Mouse (Mus musculus) CH12.LX (cell line): Measurements from ENCODE around the gene Max. TPM values are rescaled to one million over a fixed set of nuclear protein-coding genes. Genes with fewer than 3 reads are reported as not detected.

Experiments
- DNase-seq: peaks from one replicate; pipeline ENCODE4 v3.0.0-alpha.2; 2013; ENCODE audit errors: extremely low read depth
- H3K27ac ChIP-seq: 2 replicates; pipeline ENCODE4 v1.5.1; 2012; ENCODE audit warnings: low read depth, mild to moderate bottlenecking, control low read depth, moderate library complexity; ENCODE audit not compliant: insufficient read depth
- H3K27me3 ChIP-seq: replicated peaks from 2 replicates; pipeline ENCODE3; 2012; ENCODE audit warnings: inconsistent platforms
- H3K36me3 ChIP-seq, 2 experiments: replicated peaks in 1 of 2; 2 replicates each; pipeline versions ENCODE3 to v1.6.1; 2012; ENCODE audit warnings: inconsistent platforms in 1 of 2, low read length in 1 of 2, mild to moderate bottlenecking in 1 of 2, mixed read lengths in 1 of 2, moderate library complexity in 1 of 2; ENCODE audit not compliant: control insufficient read depth in 1 of 2, insufficient read depth in 1 of 2
- H3K4me1 ChIP-seq, 2 experiments: 2 replicates each; pipeline ENCODE4 v1.6.1; 2012; ENCODE audit warnings: inconsistent platforms in 1 of 2, moderate library complexity in 1 of 2; ENCODE audit not compliant: insufficient read depth in 2 of 2, control insufficient read depth in 1 of 2
- H3K4me2 ChIP-seq: 2 replicates; pipeline ENCODE4 v1.6.1; 2012; ENCODE audit warnings: low read depth, mild to moderate bottlenecking, control low read depth; ENCODE audit not compliant: poor library complexity, insufficient read depth, severe bottlenecking
- H3K4me3 ChIP-seq, 3 experiments: fragments of 150-350 bp in 1 of 3; sonication (generic) in 1 of 3; replicated peaks in 1 of 3; 2 replicates each; pipeline versions ENCODE3 to v1.5.1; 2011 to 2012; ENCODE audit warnings: low read depth in 2 of 3, low read length in 2 of 3, mild to moderate bottlenecking in 2 of 3, moderate library complexity in 2 of 3, control low read depth in 1 of 3, improper control_type of control experiment in 1 of 3, inconsistent platforms in 1 of 3, mixed read lengths in 1 of 3; ENCODE audit not compliant: poor library complexity in 1 of 3
- H3K79me2 ChIP-seq: replicated peaks from 2 replicates; pipeline ENCODE4 v1.6.1; 2012; ENCODE audit warnings: mild to moderate bottlenecking, moderate library complexity; ENCODE audit not compliant: control insufficient read depth, poor library complexity, insufficient read depth, severe bottlenecking; ENCODE audit errors: extremely low read depth
- H3K9ac ChIP-seq: 2 replicates; pipeline ENCODE4 v1.6.1; 2012; ENCODE audit warnings: low read depth, mild to moderate bottlenecking, control low read depth, moderate library complexity; ENCODE audit not compliant: insufficient read depth
- H3K9me3 ChIP-seq: replicated peaks from 2 replicates; pipeline ENCODE3; 2012; ENCODE audit warnings: low read length, inconsistent platforms, mixed read lengths
- BHLHE40 ChIP-seq: IDR thresholded peaks from 2 replicates; pipeline ENCODE4 v1.6.1; 2011; ENCODE audit warnings: mild to moderate bottlenecking, low read depth, low read length, improper control_type of control experiment
- E2F4 ChIP-seq: IDR thresholded peaks from 2 replicates; pipeline ENCODE4 v1.6.1; 2011; ENCODE audit warnings: low read depth, low read length, improper control_type of control experiment; ENCODE audit not compliant: insufficient replicate concordance
- GABPA ChIP-seq: IDR thresholded peaks from 2 replicates; pipeline ENCODE4 v1.6.1; 2012; ENCODE audit warnings: low read depth, low read length, improper control_type of control experiment, inconsistent platforms; ENCODE audit not compliant: insufficient replicate concordance
- HCFC1 ChIP-seq: IDR thresholded peaks from 2 replicates; pipeline ENCODE4 v1.6.1; 2012; ENCODE audit warnings: low read depth, mild to moderate bottlenecking, inconsistent platforms, low read length, improper control_type of control experiment
- IRF4 ChIP-seq: IDR thresholded peaks from 2 replicates; pipeline ENCODE4 v1.6.1; 2014; ENCODE audit warnings: low read depth, mild to moderate bottlenecking, inconsistent platforms, low read length, improper control_type of control experiment
- JUN ChIP-seq: IDR thresholded peaks from 2 replicates; pipeline ENCODE4 v1.6.1; 2011; ENCODE audit warnings: low read depth, mild to moderate bottlenecking, low read length, improper control_type of control experiment, moderate library complexity; ENCODE audit not compliant: insufficient read depth
- JUND ChIP-seq: conservative IDR thresholded peaks from 2 replicates; pipeline ENCODE4 v1.6.1; 2011; ENCODE audit warnings: low read depth, low read length, improper control_type of control experiment
- MAX ChIP-seq: IDR thresholded peaks from 2 replicates; pipeline ENCODE4 v1.6.1; 2011; ENCODE audit warnings: low read length, improper control_type of control experiment
- MAZ ChIP-seq: IDR thresholded peaks from 2 replicates; pipeline ENCODE4 v1.6.1; 2012; ENCODE audit warnings: low read depth, mild to moderate bottlenecking, inconsistent platforms, low read length, improper control_type of control experiment, moderate library complexity
- MEF2A ChIP-seq: IDR thresholded peaks from 2 replicates; pipeline ENCODE4 v1.6.1; 2014; ENCODE audit warnings: low read depth, mild to moderate bottlenecking, inconsistent platforms, low read length, improper control_type of control experiment, borderline replicate concordance
- MXI1 ChIP-seq: IDR thresholded peaks from 2 replicates; pipeline ENCODE4 v1.6.1; 2011; ENCODE audit warnings: mild to moderate bottlenecking, low read depth, low read length, improper control_type of control experiment
- NRF1 ChIP-seq: IDR thresholded peaks from 2 replicates; pipeline ENCODE4 v1.6.1; 2014; ENCODE audit warnings: low read depth, mild to moderate bottlenecking, inconsistent platforms, low read length, improper control_type of control experiment, moderate library complexity
- PAX5 ChIP-seq: IDR thresholded peaks from 2 replicates; pipeline ENCODE4 v1.6.1; 2012; ENCODE audit warnings: low read length, inconsistent platforms, mixed read lengths
- POLR2AphosphoS2 ChIP-seq: IDR thresholded peaks from 2 replicates; pipeline ENCODE4 v1.6.1; 2011; ENCODE audit warnings: low read depth, low read length, improper control_type of control experiment
- RAD21 ChIP-seq: IDR thresholded peaks from 2 replicates; pipeline ENCODE4 v1.6.1; 2011; ENCODE audit warnings: low read depth, mild to moderate bottlenecking, low read length, improper control_type of control experiment, moderate library complexity
- SIN3A ChIP-seq: IDR thresholded peaks from 2 replicates; pipeline ENCODE4 v1.6.1; 2012; ENCODE audit warnings: low read length, improper control_type of control experiment, inconsistent platforms
- TBP ChIP-seq: conservative IDR thresholded peaks from 2 replicates; pipeline ENCODE4 v1.6.1; 2011; ENCODE audit warnings: low read depth, low read length, improper control_type of control experiment
- TCF12 ChIP-seq: IDR thresholded peaks from 2 replicates; pipeline ENCODE4 v1.6.1; 2014; ENCODE audit warnings: low read depth, mild to moderate bottlenecking, inconsistent platforms, low read length, improper control_type of control experiment
- UBTF ChIP-seq: IDR thresholded peaks from 2 replicates; pipeline ENCODE4 v1.6.1; 2012; ENCODE audit warnings: low read depth, mild to moderate bottlenecking, inconsistent platforms, low read length, improper control_type of control experiment, moderate library complexity
- USF1 ChIP-seq: IDR thresholded peaks from 2 replicates; pipeline ENCODE4 v1.6.1; 2014; ENCODE audit warnings: low read depth, mild to moderate bottlenecking, inconsistent platforms, low read length, improper control_type of control experiment
- ZKSCAN1 ChIP-seq: IDR thresholded peaks from 2 replicates; pipeline ENCODE4 v1.6.1; 2012; ENCODE audit warnings: low read depth, inconsistent platforms, low read length, improper control_type of control experiment, borderline replicate concordance
- ZNF384 ChIP-seq: IDR thresholded peaks from 2 replicates; pipeline ENCODE4 v1.6.1; 2012; ENCODE audit warnings: low read depth, low read length, improper control_type of control experiment, inconsistent platforms
- dilution Hi-C: fragments of 300-500 bp; cut with MboI; formaldehyde crosslinking; loops from 2 replicates; pipeline ENCODE4 v1.14.3; 2020; ENCODE audit warnings: low sequenced_read_pairs; ENCODE audit not compliant: extremely low pct_unique_long_range_greater_than_20kb, extremely low pct_ligation_motif_present
- in situ Hi-C: fragments of 300-500 bp; cut with MboI; formaldehyde crosslinking; loops from 3 replicates; pipeline ENCODE4 v1.14.3; 2019; ENCODE audit warnings: low sequenced_read_pairs, low pct_ligation_motif_present, low pct_unique_long_range_greater_than_20kb, mixed read lengths
- polyA plus RNA-seq: library from polyadenylated mRNA; unstranded; fragments of >175 nt; gene quantifications from 2 replicates; pipeline ENCODE4 v1.2.1, GENCODE M21; 2012; ENCODE audit warnings: low read depth; ENCODE audit not compliant: insufficient read length
- total RNA-seq, 2 experiments: library from RNA; depleted of rRNA; stranded (reverse); fragments of 300-350 nt in 1 of 2; fragments of >200 nt in 1 of 2; gene quantifications; 2 replicates each; pipeline ENCODE4 v1.2.3; 2012 to 2014

Gene Max
- total and polyA plus RNA-seq, 3 experiments: 23.9 to 128 (median 69.6) TPM

DNA sequence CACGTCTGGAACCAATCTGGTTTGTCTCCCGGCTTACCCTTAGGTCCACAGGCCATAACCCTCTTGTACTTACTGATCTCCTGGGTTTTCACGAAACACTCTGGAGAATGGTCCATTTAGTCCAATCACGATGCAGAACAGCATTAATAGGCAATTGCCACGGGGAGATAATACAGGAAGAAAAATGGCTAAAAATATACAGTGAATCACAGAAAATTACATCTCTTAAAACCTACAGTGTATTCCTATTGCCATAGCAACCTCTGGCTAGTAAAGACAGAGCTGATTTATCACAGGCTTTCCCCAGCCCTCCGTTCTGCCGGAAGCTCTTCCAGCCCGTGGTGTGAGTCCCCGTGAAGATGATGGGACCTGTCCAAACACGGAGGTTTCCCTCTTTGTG, 42.9 kb upstream of the Max start:
- in situ Hi-C loops: loop anchor here (5.0 kb wide), 1 partner anchor 237 kb away; no protein-coding TSS in a partner anchor
- TF ChIP-seq MXI1 (no peak), ZNF384 (no peak), MAX (no peak), SIN3A (no peak), HCFC1 (no peak), NRF1 (no peak), JUND (no peak), TBP (no peak), JUN (no peak), MAZ (no peak), PAX5 (no peak)
- TF ChIP-seq, all 38 proteins: peak for 0
- no peak overlapping the region for H3K4me3 ChIP-seq
- H3K79me2 ChIP-seq: no peaks in the 10 kb centered on the region
- no peaks in the 10 kb centered on the region for H3K27me3 ChIP-seq
- no peak for DNase-seq
- H3K9ac ChIP-seq: no peak overlapping the region
- no peak overlapping the region for H3K27ac ChIP-seq
- H3K4me2 ChIP-seq: no peak overlapping the region
- H3K4me1 ChIP-seq: peaks cover 14 to 38% of the 10 kb centered on the region in 2 experiments
- no peaks in the 10 kb centered on the region for H3K36me3 ChIP-seq
- no peaks in the 10 kb centered on the region for H3K9me3 ChIP-seq
- dilution Hi-C loops: no loop called here

DNA sequence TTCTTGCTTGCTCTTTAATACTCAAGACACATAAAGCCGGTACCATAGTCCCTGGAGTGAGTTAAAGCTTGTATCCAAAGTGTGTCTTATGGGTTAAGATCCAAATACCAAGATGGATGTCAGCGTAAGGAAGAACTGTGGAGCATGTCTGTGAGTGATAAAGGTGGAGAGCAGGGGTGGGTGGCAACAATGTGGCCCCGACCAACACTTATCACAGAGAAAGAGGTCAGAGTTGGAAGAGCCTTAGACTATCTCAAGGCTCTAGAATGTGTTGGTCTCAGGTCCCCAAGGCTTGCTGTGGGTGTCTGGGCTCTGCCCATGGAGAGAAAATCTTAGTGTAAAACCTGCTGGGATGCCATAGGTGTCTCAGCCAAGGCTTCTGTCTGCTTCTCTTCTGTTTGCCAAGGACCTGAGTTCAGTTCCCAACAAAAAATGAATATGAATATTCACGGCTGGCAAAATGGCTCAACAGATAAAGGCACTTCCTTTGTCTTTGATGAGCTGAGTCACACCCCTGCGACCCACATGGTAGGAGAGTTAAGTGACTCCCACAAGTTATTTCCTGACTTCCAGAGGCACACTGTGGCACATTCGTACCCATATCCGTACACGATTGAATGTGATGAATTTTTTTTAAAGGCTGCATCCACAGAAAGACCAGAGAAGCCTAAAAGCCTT, 40.7 kb upstream of the Max start:
- no peaks in the 10 kb centered on the region for H3K27me3 ChIP-seq
- H3K9me3 ChIP-seq: no peaks in the 10 kb centered on the region
- no peak for TF ChIP-seq MEF2A
- no peak for TF ChIP-seq SIN3A
- no peak for TF ChIP-seq E2F4
- TF ChIP-seq TCF12: no peak
- no peak for TF ChIP-seq IRF4
- TF ChIP-seq POLR2AphosphoS2: no peak
- no peak for TF ChIP-seq MXI1
- TF ChIP-seq GABPA: no peak
- TF ChIP-seq NRF1: no peak
- TF ChIP-seq PAX5: no peak
- TF ChIP-seq BHLHE40: no peak
- no peak for TF ChIP-seq USF1
- no peak for TF ChIP-seq RAD21
- no peak for TF ChIP-seq ZKSCAN1
- TF ChIP-seq UBTF: no peak
- in situ Hi-C loops (loop anchor here (5.0 kb wide), 1 partner anchor 240 kb away; no protein-coding TSS in a partner anchor), dilution Hi-C loops (no loop called here)
- no peak overlapping the region for H3K27ac ChIP-seq
- no peak for DNase-seq
- H3K36me3 ChIP-seq: no peaks in the 10 kb centered on the region
- H3K9ac ChIP-seq: no peak overlapping the region
- no peak overlapping the region for H3K4me2 ChIP-seq
- H3K79me2 ChIP-seq: no peaks in the 10 kb centered on the region
- H3K4me3 ChIP-seq: no peak overlapping the region
- H3K4me1 ChIP-seq: peaks cover 17 to 31% of the 10 kb centered on the region in 2 experiments
